Mouse (Mus musculus): ENCODE results near the gene Capn7.

- TF ChIP-seq GATA1 (IDR thresholded peaks at IDR 0.05; ENCODE audit: borderline replicate concordance, low read length) = no peak
- TF ChIP-seq FLI1 (IDR thresholded peaks at IDR 0.05; ENCODE audit: low read length) = no peak
These were observed 1.5 kb downstream of the Capn7 start for GRCm38 (mm10) chr14:31337947-31338346.
